Mouse (Mus musculus) c-Kit-positive CD71-negative TER-119-negative erythroid progenitor cells, embryonic 14.5 days (primary cell): Measurements from ENCODE around the gene Otub1.

Source experiments
- DNase-seq: peaks from one replicate; pipeline ENCODE4 v3.0.0-alpha.2; 2013; ENCODE audit warnings: low read depth

The Otub1 gene

DNA sequence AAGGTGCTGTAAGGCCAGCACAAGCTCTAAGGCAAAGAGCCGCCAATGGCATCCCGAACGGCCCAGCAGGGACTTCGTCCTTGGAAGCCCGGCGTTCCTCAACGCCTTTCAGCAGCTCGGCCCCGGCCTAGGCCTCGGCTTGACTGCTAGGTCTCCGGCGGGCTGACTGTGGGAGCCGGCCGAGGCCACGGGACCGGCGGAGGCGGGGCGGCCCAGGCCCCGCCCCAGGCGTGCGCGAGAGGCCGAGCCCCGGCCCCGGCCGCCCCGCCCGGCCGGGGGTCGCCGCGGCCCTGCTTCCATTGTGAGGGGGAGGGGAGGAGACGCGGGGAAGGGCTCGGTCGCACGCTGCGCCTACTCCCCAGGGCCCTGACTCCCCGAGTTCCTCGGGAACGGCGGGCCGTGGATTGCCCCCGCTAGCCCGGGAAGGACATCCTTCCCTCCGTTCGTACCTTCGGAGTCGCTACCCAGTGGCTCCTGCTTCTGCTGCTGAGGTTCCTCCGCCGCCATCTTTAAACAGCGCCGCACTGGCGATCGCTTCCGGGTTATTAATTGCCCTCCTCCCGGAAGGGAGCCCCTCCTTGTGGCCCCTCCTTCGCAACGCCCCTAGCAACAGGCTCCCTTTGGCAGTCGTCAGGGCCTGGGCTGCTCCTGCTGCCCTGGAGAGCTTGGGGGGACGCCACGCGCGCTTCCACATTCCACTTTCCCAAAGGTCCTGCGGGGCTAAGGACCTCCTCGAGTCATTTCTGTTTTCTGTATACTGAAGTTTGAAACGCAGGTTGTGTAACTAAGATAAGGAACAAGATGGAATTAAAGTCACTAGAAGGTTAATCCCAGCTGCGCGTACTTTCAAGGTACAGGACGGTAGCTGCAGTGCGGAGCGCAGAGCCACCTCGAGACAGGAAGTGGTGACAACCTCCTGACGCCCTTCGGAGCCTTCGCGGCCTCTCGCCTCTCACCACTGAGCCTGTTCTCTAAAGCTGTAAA is at the start of gene Otub1:
Otub1 (minus strand) TSS at position 564 of the 984 bp plus-strand sequence.
- peak; percentile 90 for DNase-seq

DNA sequence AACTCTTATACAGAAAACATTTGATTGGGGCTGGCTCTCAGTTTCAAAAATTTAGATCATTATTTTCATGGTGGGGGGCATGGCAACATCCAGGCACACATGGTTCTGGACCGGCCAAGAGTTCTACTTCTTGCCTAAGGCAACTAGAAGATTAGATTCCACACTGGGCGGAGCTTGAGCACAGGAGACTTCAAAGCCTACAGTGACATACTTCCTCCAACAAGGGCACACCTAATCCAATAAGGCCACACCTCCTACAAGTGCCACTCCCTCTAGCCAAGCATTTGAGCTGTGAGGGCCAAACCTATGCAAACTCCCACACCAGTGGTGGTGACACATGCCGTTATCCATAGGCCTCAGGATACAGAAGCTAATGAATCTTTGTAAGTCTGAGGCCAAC is 39.9 kb upstream of the Otub1 start:
- no peak for DNase-seq

DNA sequence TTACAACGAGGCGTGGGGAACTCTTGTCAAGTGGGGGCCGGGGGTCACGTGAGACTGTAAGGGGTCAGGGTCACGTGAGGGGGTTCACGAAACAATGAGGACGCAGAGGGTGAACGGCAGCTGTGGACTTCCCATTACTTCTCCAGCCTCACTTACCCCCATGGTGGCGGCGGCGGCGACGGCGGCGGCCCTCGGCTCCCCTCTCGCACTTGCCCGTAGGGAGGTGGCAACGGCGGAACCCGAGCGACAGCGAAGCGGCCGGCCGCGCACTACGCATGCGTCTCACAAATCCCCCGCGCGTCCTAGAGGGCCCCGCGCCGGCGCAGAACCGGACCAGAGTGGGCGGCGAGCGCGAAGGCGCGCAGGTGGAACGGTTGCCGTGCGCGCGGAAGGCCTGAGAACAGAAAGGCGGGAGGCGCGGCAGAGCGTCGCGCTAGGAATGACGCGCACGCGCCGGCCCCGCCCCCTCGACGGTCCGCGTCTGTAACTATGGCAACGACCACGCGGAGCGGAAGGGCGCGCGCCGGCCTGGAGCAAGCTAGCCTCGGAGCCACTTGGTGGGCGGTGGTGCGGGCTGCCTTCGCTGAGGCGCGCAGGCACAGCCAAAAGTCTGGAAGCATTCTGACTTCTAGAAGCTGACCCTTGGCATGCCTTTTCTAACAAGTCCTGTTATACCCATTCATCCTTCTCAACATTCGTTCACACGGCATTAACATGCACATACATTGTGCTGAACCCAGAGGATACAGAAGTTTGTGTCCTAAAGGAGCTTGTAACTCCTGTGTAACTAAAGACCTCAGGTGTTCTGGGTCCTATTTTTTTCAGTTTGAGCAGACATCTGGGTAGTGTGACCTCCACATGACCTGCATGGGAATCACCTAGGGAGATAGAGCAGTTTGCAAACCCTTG is 34.9 kb upstream of the Otub1 start, which contains the start of gene Naa40:
Naa40 (minus strand) TSS at position 402 of the 909 bp plus-strand sequence.
- DNase-seq = peak; percentile 87

DNA sequence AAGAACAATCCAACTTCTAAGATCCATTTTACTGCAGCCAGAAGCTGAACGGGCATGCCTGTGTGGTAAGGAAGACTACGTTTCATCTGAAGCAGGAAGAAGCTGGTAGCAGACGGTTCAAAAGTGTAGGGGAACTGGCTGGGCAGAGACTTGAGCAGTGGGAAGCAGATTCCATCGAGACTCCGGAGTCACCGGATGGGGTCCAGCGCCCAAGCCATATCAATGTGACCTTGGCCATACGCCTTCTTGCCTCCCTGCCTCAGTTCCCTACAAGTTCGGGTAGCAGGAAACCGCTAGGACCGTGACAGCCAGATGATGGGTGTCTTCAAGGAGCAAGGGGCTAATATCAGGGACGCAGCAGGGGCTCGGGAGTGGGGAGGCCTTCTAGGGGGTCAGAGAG is 34.2 kb upstream of the Otub1 start:
- DNase-seq = no peak

DNA sequence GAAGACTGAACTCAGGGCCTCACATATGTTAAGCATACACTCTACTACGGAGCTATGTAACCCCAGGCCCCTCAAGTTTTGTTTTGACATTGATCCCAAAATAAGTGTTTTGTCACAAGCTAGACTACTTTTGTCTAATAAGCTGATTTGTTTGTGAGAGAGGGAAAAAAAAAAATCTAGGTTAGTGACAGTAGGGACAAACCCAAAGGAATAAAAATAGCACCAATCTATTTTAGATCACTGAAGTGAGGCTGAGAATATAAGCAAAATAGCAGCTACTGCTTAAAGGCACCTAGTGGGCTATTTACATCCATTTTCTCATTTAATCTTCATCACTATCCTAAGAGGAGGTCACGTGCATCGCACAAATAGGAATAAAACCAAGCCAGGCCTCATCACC is 33.5 kb upstream of the Otub1 start:
- no peak for DNase-seq

DNA sequence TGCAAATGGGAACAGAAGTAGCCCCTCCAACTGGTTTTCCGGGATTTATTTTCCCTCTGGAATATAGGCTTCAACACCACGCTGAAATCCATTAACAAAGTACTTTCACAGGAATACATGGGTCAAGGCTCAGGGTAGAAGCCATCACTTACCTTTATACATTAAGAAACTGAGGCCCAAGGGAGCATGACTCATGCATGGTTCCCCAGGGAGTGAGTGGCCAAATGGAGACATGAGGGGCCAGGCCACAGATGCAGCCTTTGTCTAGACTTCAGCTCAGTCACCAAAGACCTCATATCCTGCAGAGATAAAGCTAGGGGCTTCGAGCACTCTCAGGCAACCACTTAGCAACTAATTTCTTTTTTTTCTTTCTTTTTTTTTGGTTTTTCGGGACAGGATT is 30.6 kb upstream of the Otub1 start:
- DNase-seq = no peak

DNA sequence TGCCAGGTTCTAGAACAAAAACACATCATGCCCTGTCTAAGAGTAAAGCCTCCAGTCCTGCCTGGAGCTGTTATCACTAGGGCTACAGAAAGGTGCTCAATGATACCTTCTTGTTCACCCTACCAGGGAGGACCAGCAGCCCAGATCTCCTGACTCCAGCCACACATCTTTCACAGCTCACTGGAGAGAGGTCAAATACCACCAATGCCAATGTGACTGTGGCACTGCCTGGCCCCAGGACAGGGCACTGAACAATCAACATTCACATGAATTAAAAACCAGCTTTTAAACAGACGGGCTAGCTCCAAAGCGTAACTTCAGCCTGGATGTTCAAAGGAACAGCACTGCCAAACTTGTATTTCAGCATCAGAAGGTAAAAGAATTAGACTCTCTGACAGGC is 29.9 kb upstream of the Otub1 start:
- DNase-seq = no peak

DNA sequence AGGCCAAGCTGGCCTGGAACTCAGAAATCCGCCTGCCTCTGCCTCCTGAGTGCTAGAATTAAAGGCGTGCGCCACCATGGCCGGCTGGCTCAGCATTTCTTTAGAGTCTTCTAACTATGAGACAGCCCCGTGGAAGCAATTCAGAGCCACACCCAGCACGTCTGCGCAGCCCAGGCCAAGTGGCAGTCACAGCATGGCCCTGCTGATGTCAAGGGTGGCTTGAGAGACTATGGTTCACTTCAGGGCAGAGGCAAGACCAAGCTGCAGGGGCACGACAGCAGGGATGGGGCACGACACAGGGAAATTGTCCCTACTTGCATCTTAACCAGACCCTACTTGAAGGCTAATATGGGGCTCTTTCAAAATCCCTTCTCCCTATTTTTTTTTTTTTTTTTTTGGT is 29.3 kb upstream of the Otub1 start:
- DNase-seq = no peak

DNA sequence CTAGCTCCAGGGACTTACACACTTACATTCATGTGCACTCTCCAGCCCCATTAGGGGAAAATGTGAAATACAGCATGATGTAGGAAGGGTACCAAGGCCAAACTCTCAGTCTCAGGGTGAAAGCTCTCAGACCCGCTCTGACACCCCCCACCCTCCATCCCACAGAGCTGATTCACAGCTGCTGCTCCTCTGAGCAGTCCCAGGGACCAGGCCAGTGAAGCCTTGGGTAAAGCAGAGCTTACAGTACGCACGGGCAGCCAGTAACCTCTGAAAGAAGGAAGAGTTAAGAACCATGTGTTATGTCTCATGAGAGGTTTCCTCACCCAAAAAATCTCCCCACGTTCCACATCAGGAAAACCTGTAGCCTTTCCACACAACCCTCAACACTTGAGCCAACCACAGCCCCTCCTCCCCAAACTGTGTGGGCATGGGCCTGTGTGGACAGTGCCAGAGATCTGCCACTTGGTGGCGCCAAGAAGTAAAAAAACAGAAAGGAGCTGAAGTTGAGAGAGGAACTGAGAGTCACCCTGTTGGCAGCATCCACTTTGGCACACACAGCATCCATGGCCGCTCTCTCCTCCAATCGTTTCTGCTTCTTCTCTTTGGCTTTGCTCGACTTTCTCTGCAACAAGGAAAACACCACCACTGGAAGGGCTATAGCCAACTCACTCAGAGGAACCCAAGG is 28.6 kb upstream of the Otub1 start:
- DNase-seq = peak; percentile 69

DNA sequence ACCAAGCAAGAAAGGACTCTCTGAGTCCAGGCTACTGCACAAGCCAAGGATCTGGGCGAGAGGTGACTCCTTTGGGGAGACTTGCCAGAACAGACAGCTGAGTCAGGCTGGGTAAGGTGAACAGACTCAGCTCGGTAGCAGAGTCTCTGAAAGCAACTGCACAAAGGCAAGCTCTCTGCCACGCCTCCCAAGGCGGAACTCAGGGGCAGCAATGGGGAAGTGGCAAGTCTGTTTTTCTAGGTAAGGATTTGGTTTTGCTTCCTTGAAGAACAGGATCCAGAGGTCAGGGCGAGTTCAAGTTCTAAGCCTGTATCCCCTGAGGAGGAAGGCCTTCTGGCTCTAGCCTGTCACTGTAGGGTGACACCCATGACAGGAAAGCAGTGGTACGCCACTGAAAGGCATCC is 20.4 kb upstream of the Otub1 start:
- DNase-seq = peak; percentile 44

DNA sequence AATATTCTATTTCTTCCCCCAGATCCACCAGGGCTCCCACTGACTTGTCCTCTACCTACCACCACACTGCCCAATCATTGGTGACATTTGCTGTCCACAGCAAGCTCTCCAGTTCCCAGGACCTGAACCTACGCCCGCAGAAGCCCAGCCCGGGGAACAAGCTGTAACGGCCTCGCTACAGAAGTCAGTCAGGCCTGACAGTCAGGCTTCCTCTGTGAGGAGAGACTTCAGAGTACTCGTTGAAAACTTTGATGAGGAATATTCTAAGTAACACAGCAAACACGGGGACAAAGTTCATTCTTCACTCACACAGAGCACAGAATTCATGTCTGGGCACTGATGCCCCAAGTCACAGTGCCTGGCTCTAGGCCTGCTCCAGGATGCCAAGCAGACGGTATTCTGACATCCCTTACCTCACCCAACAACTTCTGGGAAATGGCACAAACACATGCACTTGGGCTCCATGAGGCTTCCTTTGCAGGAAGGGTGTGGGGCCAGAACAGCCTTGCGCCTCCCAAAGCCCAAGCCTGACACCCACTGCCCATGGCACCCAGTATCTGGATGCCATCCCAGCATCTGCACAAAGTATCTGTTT is 19.1 kb upstream of the Otub1 start:
- no peak for DNase-seq

DNA sequence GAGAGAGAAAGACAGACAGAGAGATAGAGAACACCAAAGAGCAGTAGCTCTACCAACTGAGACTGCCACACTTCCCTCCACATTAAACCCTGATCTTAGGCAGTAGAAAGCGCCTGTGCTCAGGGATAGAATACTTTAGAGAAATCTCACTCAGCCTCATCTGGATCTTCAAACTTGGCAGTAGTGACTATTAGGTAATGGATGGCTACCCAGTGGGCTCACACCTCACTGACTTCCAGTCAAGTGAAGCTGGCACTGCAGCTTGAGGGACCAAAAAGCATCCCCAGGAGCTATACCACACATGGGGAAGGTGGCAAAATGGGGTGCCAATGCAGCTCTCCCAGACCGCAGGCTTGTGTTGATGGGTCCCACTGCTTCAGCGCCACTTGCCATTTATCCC is 18.1 kb upstream of the Otub1 start:
- DNase-seq = no peak

DNA sequence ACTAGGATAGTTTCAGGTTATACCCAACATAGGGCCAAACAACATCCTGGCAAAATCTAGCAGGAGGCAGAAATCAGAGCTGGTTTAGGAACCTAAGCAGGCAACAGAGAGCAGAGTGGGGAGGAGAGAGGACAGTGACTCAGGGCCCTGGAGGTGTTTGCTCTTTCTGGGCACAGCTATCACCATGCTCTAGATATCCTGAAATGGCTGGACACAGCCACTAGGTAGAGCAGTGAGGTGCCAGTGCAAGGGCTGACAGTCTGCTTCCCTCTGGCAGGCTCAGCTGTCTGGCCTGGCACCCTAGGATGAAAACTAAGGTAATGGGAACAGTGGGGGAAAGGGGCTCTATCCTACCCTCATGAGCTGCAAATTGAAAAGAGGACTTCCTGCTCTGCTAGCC is 17.4 kb upstream of the Otub1 start:
- DNase-seq = no peak

DNA sequence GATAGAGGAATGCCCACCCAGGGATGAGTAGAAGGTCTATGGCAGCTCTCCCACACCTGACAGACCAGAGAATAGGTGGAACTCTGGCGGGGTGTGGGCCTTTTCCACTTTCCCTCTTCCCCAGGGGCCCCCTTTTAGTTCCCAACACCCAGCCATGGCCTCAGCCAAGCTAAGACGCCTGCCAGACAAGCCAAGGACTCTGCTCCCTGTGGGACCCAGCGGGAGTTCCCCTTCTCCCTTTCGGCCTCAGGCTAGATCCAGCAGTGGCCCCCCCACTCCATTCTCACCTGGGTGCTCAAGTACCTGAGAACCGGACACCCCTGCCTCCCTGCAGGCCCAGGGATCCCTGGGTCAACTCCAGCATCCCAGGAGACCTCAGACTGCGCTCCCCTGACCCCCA is 16.1 kb upstream of the Otub1 start:
- DNase-seq = no peak

DNA sequence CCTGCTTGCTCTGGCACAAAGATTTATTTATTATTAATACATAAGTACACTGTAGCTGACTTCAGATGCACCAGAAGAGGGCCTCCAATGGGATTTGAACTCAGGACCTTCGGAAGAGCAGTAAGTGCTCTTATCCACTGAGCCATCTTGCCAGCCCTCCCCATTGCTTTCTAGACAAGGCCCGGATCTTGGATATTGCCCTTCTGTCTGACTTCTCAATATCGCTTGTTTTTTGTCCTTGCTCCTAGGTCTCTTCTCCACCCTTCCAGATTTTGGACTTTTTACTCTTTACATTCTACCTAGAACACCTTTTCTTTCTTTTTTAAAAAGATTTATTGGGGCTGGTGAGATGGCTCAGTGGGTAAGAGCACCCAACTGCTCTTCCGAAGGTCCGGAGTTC is 12.6 kb upstream of the Otub1 start:
- DNase-seq = no peak

DNA sequence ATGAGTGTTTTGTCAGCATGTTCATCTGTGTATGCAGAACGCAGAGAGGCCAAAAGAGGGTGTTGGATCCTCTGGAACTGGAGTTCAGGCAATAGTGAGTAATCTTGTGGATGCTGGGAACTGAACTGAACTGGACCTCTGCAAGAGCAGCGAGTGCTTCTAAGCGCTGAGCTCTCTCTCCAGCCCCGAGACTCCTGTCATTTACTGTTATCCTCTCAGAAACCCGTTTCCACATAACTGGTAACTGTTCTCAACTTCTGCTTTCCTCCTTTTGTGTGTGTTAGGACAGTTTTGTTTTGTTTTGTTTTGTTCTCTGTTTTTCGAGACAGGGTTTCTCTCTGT is 11.8 kb upstream of the Otub1 start:
- peak; percentile 36 for DNase-seq

DNA sequence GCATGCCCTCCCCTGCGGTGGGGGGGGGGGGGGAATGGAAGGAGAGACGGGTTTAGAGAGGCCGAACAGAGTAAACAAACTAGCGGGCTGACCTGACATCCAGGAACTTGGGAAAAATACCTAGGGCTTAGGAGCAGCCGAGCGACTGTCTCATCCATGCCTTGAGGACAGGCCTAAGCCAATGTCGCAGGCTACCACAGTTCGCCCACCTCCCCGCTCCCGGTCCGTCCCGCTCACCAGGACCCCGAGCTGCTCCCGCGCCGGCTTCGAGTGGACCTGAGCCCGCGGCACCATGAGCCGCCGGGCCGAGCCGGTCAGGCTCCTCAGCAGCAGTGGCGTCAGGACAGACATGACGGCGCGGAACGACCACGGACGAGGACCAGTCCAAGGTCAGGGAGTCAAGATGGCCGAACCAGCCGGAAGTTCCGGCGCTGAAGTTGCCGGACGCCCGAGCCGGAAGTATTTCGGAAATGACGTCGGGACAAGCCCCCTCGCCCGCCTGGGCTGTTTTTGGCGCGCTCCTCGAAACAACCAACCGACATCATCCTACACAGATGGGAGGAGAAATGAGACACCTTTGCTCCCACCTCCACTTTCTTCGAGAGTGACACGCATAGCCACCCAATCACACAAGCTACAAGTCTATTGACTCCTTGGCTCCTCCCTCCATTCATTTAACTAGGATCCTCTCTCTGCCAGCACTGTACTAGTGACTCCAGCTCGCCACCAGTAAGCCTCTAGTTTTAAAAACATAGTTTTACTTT is 11.2 kb upstream of the Otub1 start, which contains the start of gene Cox8a:
Cox8a (minus strand) TSS at position 455 of the 764 bp plus-strand sequence.
- DNase-seq = peak; percentile 97

DNA sequence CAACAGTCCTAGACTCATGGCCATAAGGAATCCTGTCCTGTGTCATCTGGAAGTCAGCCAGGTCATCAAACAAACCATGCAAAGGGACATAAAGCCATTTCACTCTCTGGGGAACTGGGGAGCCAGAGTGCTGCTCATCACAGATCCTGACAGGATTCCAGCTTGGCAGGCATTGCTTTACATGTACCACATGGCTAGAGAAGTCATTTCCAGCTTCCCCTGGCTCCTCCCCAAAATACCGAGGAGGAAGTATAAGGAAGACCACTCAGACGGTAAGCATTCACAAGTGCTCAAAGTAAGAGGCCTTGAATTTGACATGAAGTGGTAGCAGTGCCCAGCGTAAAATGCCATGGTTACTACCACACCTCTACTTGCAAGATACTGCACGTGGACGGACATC is 8.4 kb upstream of the Otub1 start:
- DNase-seq = no peak

DNA sequence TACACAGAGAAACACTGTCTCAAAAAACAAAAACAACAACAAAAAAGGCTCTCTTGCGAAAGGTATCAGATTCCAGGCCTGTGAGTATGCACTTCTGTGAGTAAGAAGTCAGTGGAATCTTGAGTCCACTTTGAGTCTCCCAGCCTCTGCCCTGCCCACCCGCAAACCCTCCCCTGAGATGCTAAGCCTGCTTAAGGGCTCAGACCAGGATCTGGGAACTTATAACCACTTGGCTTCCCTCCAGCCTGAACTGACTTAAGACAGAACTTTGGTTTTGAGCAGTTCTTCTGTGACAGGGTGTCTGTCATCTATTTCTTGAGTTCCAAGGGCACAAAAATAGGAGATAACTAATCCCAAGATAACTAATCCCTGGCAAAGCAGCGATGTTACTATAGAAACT is 6.9 kb upstream of the Otub1 start:
- DNase-seq = no peak

DNA sequence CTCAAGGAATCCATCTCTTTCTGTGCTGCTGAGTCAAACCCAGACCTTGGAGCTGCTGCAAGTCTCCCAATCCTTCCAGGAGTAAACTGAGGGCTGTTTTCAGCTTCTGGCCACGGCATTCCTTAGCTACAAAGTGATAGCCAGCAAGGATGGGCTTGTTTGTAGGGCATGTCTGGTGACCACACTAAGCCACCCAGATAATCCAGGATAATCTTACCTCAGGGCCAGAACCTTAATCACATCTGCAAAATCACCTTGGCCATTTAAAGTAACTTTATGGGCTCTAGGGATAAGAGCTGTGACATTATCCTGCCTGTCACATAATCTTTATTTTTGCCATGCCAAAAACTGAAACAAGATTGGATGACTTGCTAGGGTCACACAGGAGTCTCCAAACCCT is 6.1 kb upstream of the Otub1 start:
- DNase-seq = no peak
